Mouse (Mus musculus) kidney, adult 2 months (tissue): Measurements from ENCODE around the gene Adk.

Experiments used
- CTCF ChIP-seq: fragments of 200-500 bp; conservative IDR thresholded peaks from 2 replicates; pipeline ENCODE4 v1.5.1; 2011; ENCODE audit warnings: low read depth, mild to moderate bottlenecking, control low read depth, low read length, moderate library complexity, mixed read lengths; ENCODE audit not compliant: insufficient read depth, insufficient read length
- POLR2A ChIP-seq: fragments of 200-500 bp; IDR thresholded peaks from one replicate; pipeline ENCODE4 v1.6.1; 2011; ENCODE audit warnings: low read depth, low read length, control low read depth

DNA sequence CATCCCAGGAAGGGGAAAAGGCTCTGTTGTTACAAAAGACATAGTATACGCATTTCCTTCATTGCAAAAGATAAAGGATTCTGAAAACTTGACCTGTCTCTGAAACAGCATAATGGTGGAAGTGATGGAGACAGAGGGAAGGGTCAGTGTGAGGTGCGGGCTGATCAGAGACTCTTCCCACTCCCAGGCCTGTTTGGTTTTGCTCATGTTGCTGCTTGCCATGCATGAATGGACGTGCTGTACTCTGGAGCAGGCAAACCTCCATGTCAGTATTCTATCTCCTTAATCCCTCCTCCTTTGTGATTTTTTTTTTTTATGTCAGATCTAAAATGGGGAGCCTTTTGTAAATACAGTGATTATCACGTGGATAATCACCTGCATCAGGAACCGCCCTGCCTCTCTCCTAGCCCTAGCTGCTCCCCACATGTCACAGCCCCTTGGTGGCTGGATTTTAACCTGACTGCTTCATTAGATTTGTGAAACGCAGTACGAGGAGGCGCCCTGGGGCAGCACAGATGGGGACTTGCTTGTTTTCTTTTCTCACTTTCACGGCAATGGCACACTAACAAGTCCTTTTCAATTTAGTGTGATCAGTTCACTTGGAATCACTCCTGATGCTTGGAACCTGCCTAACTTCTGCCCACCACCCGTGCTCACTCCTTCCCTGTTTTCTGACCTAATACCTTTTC, 307.0 kb downstream of the Adk start:
- no peak for TF ChIP-seq CTCF
- TF ChIP-seq POLR2A, result no peak
